Mouse (Mus musculus) bone marrow macrophage, adult 2 months (primary cell): Measurements from ENCODE around the gene Metap1. TPM values are rescaled to one million over a fixed set of nuclear protein-coding genes. Genes with fewer than 3 reads are reported as not detected.

ENCODE experiments used
- H3K27ac ChIP-seq: 2 replicates; pipeline ENCODE4 v1.5.1; 2012; ENCODE audit warnings: low read depth, low read length; ENCODE audit not compliant: insufficient read depth
- H3K4me1 ChIP-seq: 2 replicates; pipeline ENCODE4 v1.6.1; 2012; ENCODE audit warnings: low read length; ENCODE audit not compliant: control insufficient read depth, insufficient read depth
- H3K4me3 ChIP-seq: 2 replicates; pipeline ENCODE4 v1.5.1; 2012; ENCODE audit warnings: mild to moderate bottlenecking, low read length, moderate library complexity; ENCODE audit not compliant: insufficient read depth
- CTCF ChIP-seq: IDR thresholded peaks from 2 replicates; pipeline ENCODE4 v1.5.1; 2012; ENCODE audit warnings: low read depth, mild to moderate bottlenecking, low read length, moderate library complexity
- POLR2A ChIP-seq: IDR thresholded peaks from 2 replicates; pipeline ENCODE4 v1.6.1; 2012; ENCODE audit warnings: mild to moderate bottlenecking, low read depth, low read length, borderline replicate concordance
- polyA plus RNA-seq: library from polyadenylated mRNA; stranded (reverse); fragments of >200 nt; gene quantifications from 2 replicates; pipeline ENCODE4 v1.2.4, GENCODE M21; 2012; ENCODE audit not compliant: missing spikeins, insufficient read depth, insufficient read length

Metap1 gene
- polyA plus RNA-seq, 1 experiment = 33.7 TPM

DNA sequence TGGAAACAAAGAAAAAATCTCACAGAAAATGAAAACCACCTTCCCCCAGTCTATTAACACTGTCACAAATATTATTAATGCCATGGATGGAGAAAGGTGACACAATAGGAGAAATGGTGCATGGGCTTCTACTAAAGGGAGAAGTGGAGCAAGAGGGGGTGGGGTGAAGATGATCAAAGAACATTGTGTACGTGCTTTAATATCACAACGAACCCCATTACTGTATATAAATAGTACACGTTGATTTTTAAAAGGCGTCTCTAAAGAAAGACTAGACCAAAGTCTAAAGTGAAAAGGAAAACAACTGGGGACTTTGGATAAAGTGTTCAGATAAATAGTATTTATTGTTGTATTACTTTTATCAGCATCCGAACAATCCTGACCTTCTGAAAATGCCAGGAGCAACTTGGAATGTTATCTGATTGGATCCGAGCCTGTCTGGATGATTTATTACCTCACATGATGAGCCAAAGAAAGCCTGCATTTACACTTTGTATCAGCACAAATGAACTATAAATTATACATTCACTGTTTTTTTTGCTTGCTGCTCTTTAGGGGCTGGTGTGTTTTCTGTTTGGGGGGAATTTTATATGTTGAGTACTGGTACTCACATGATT, 58.8 kb downstream of the Metap1 start:
- no peak overlapping the region for H3K27ac ChIP-seq
- TF ChIP-seq CTCF (no peak), POLR2A (no peak)
- H3K4me1 ChIP-seq = no peaks in the 10 kb centered on the region

DNA sequence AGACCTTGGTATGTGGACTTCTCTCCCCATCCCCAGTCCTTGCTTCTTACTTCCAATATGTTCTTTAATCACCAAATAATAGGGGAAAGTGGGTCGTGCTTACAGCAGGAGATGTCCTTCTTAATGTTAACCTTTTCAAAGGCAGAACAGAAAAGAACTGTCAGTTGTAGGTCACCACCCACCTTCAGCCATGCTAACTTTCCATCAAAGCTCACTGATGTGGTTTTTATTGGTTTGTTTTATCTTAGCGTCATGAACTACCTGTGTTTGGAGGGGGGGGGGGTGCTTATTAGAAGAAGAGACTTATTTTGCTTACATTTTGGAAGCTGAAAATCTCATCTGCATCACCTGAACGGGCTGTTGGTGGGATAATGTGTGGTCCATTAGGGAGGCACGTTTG, 65.1 kb downstream of the Metap1 start:
- no peaks in the 10 kb centered on the region for H3K4me1 ChIP-seq
- no peak for TF ChIP-seq CTCF
- no peak for TF ChIP-seq POLR2A
- H3K27ac ChIP-seq = no peak overlapping the region
- H3K4me3 ChIP-seq = no peak overlapping the region

More for the DNA sequence above, 58.8 kb downstream of the Metap1 start:
- no peak overlapping the region for H3K4me3 ChIP-seq

- Histone ChIP-seq H3K4me3 (no peak overlapping the region), H3K4me1 (no peaks in the 10 kb centered on the region), H3K27ac (no peak overlapping the region)
- no peak for TF ChIP-seq CTCF
- TF ChIP-seq POLR2A = no peak
Measured at GRCm38 (mm10) chr3:138423664-138424063, 65.7 kb downstream of the Metap1 start.

DNA sequence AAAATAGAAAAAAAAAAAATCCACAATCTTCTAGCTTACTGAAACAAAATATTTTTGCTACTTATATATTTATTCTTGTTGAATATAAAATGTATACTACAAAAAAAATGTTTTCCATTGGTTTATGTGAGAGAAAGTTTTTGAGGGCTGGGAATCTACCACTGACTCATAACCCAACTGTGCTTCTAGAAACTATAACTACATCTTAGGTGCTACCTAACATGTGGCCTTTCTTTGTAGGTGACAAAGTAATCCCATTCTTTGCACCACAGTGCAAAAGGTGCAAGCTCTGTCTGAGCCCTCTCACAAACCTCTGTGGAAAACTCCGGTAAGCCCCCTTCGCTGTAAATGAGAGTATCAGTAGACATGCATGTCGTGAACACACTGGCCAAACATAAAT, 68.9 kb downstream of the Metap1 start:
- H3K4me1 ChIP-seq = no peaks in the 10 kb centered on the region
- no peak overlapping the region for H3K4me3 ChIP-seq
- H3K27ac ChIP-seq = no peak overlapping the region
- TF ChIP-seq POLR2A = no peak

DNA sequence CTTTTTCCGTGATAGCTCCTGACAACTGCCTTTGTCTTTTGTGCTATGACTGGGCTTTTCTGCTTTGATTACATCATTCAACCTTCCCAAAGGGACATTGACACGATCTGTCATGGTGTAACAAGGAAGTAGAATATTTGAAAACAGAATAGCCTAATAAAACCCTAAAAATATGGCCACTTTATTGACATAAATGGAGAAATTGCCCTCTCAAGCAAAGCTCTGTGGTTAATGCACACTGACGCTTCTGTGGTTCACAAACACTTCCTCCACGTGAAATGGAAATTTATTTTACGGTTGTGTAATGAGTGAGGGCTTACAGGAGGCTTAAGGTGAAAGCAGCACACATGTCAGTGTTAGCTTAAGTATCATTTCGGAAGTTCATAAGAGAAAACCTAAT, 69.9 kb downstream of the Metap1 start:
- Histone ChIP-seq H3K4me3 (no peak overlapping the region), H3K4me1 (no peaks in the 10 kb centered on the region), H3K27ac (no peak overlapping the region)
- TF ChIP-seq CTCF (no peak), POLR2A (no peak)

DNA sequence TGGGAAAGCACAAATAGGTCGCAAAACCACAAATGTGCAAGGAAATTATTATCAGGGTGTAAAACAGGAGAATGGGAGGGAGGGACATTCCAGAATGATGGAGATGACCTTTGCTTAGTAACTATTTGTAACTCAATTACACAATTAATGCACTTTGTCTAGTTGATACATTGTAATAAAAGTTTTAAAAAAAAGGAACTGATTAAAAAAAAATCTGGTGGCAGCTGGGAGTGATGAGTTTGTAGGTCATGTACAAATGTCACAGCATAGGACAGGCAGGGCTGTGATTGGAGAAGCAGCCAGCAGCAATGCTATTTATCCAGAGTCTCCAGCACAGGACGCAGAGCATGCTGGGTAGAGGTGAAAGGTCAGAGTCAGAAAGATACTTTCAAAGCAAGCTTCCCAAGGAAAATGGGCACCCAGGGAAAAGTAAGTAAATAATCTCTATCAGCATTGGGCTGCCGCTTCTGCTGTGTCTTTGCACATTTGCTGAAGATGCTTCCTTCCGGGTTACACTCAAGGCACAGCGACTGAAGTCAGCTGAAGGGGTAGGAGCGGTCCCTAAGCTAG, 74.1 kb downstream of the Metap1 start, which contains the start of gene Adh4:
Gene Adh4 (plus strand): TSS at position 346 of the 570 bp plus-strand sequence.
- H3K4me3 ChIP-seq = no peak within 1 kb of the TSS
- no peak for TF ChIP-seq CTCF
- TF ChIP-seq POLR2A = no peak
- H3K27ac ChIP-seq = no peak within 1 kb of the TSS
- H3K4me1 ChIP-seq = no peaks in the 10 kb centered on the region

- Histone ChIP-seq H3K27ac (no peak overlapping the region), H3K4me3 (no peak overlapping the region), H3K4me1 (no peaks in the 10 kb centered on the region)
- TF ChIP-seq CTCF = no peak
- no peak for TF ChIP-seq POLR2A
Measured at GRCm38 (mm10) chr3:138410211-138410610, 79.1 kb downstream of the Metap1 start.

DNA sequence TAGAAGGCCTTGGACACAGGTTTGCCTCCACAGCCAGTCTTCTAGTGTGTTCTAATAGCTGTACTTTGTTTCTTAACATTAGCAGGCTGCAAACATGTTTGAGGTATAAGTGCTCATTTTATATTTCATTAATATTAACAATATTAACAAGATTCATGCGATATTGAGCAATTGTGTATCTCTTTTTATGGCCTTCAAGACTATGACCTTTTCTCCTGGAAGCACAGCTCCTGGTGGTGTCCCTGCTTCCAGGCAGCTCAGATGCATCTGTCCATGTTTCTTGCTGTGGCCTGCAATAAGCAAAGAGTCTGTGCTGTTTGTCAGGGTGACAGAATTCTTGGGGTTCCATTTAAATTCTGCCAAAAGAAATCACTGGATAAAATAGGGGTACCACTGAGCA, 79.7 kb downstream of the Metap1 start:
- TF ChIP-seq CTCF (no peak), POLR2A (no peak)
- no peak overlapping the region for H3K27ac ChIP-seq
- H3K4me3 ChIP-seq = no peak overlapping the region
- H3K4me1 ChIP-seq = no peaks in the 10 kb centered on the region

Other genes with a start within 250 kb of the Metap1 start
- gene Adh1, start 228.5 kb downstream of the Metap1 start, polyA plus RNA-seq = not detected in 2 replicates
- gene Adh6a, start 176.2 kb downstream of the Metap1 start, polyA plus RNA-seq = not detected in 2 replicates
- not detected in 2 replicates for gene Adh6b, start 147.7 kb downstream of the Metap1 start, polyA plus RNA-seq
- not detected in 2 replicates for gene Adh4, start 74.0 kb downstream of the Metap1 start, polyA plus RNA-seq
- 80.6 and 86.5 TPM in 2 replicates for gene Adh5, start 46.4 kb downstream of the Metap1 start, polyA plus RNA-seq
- gene Eif4e, start 36.7 kb upstream of the Metap1 start, polyA plus RNA-seq = 92.7 and 102 TPM in 2 replicates